Mouse (Mus musculus): Measurements from ENCODE around the gene Olfr536.

- TF ChIP-seq CTCF (conservative IDR thresholded peaks at IDR 0.05; ENCODE audit: low read length) (no peak), POU5F1 (IDR thresholded peaks at IDR 0.05; ENCODE audit: borderline replicate concordance, low read length) (no peak), NANOG (IDR thresholded peaks at IDR 0.05; ENCODE audit: borderline replicate concordance, low read length) (no peak)
These were observed 28.5 kb downstream of the Olfr536 start for GRCm38 (mm10) chr7:140478733-140479132.

Data from E14TG2a.4 (cell line).